Mouse (Mus musculus) right cerebral cortex, adult 18-20 months (tissue): Measurements from ENCODE around the gene Gpr83.
"Not testable (repeated sequence)": the region's sequence is repeated elsewhere in the genome, so short reads cannot be mapped to it uniquely, and the experiment has no call there.

Source experiments
- DNase-seq: peaks from one replicate; pipeline ENCODE4 v3.0.0; 2022; ENCODE audit warnings: mixed read lengths

The Gpr83 gene

GRCm38 (mm10) chr9:14870802-14871201, 10.8 kb downstream of the Gpr83 start:
- DNase-seq: no peak

GRCm38 (mm10) chr9:14871536-14871935, 11.5 kb downstream of the Gpr83 start:
- DNase-seq: no peak

GRCm38 (mm10) chr9:14872181-14872930, 12.3 kb downstream of the Gpr83 start:
- no peak for DNase-seq

- no peak for DNase-seq
Measured at GRCm38 (mm10) chr9:14875743-14876507, 15.9 kb downstream of the Gpr83 start.

GRCm38 (mm10) chr9:14876566-14876965, 16.6 kb downstream of the Gpr83 start:
- DNase-seq: not testable (repeated sequence)

- DNase-seq: no peak
Measured at GRCm38 (mm10) chr9:14884641-14885040, 24.6 kb downstream of the Gpr83 start.

GRCm38 (mm10) chr9:14885151-14885550, 25.1 kb downstream of the Gpr83 start:
- DNase-seq: no peak

- DNase-seq: no peak
Measured at GRCm38 (mm10) chr9:14885954-14886353, 25.9 kb downstream of the Gpr83 start.

- DNase-seq: no peak
Measured at GRCm38 (mm10) chr9:14887787-14888382, 27.9 kb downstream of the Gpr83 start.

- DNase-seq: no peak
Measured at GRCm38 (mm10) chr9:14888671-14889070, 28.7 kb downstream of the Gpr83 start.

- DNase-seq: no peak
Measured at GRCm38 (mm10) chr9:14890699-14891098, 30.7 kb downstream of the Gpr83 start.

GRCm38 (mm10) chr9:14891891-14892290, 31.9 kb downstream of the Gpr83 start:
- no peak for DNase-seq

- DNase-seq: no peak
Measured at GRCm38 (mm10) chr9:14893388-14893787, 33.4 kb downstream of the Gpr83 start.

- no peak for DNase-seq
Measured at GRCm38 (mm10) chr9:14894628-14895027, 34.6 kb downstream of the Gpr83 start.

- DNase-seq: no peak
Measured at GRCm38 (mm10) chr9:14895237-14895835, 35.3 kb downstream of the Gpr83 start.

GRCm38 (mm10) chr9:14897102-14897501, 37.1 kb downstream of the Gpr83 start:
- DNase-seq: no peak

- DNase-seq: no peak
Measured at GRCm38 (mm10) chr9:14901757-14902156, 41.7 kb downstream of the Gpr83 start.

- no peak for DNase-seq
Measured at GRCm38 (mm10) chr9:14902416-14902815, 42.4 kb downstream of the Gpr83 start.

- no peak for DNase-seq
Measured at GRCm38 (mm10) chr9:14903006-14903405, 43.0 kb downstream of the Gpr83 start.

- no peak for DNase-seq
Measured at GRCm38 (mm10) chr9:14903581-14904378, 43.8 kb downstream of the Gpr83 start, which contains the start of gene Izumo1r. Izumo1r (minus strand) TSS chr9:14903949.

GRCm38 (mm10) chr9:14904741-14905475, 44.9 kb downstream of the Gpr83 start:
- DNase-seq: peak; percentile 25

GRCm38 (mm10) chr9:14905956-14906355, 45.9 kb downstream of the Gpr83 start:
- DNase-seq: no peak
